Mouse (Mus musculus) small intestine, adult 2 months (tissue): ENCODE data around the gene Napsa.

Experiments used
- CTCF ChIP-seq: fragments of 200-500 bp; IDR thresholded peaks from 2 replicates; pipeline ENCODE4 v1.5.1; 2012; ENCODE audit warnings: low read depth, mild to moderate bottlenecking, control low read depth, inconsistent platforms, low read length, moderate library complexity, mixed read lengths; ENCODE audit not compliant: insufficient replicate concordance, insufficient read length; ENCODE audit errors: extremely low read depth
- POLR2A ChIP-seq: fragments of 200-500 bp; IDR thresholded peaks from 2 replicates; pipeline ENCODE4 v1.6.1; 2012; ENCODE audit warnings: low read depth, mild to moderate bottlenecking, control low read depth, inconsistent platforms, low read length, moderate library complexity

DNA sequence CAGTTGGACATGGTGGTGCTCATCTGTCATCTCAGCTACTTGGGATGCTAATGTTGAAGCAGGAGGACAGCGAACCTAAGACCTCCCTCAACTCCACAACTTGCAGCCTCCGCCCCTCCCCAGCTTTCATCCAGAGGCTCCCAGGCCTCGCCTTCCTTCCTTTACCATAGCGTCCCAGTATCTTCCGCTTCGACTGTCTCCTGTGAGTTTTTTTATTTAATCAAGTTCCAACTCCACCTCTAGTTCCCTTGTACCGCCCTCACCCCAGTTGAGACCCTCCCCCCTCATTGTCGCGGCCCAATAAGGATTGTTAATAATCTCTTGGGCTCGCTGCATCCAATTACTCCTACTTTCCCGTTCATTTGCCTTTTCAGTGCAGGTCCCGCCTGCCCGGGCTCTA, 17.8 kb downstream of the Napsa start:
- TF ChIP-seq CTCF (no peak), POLR2A (no peak)
